Mouse (Mus musculus): ENCODE measurements around the gene Ttc19. TPM values are rescaled to one million over a fixed set of nuclear protein-coding genes. Genes with fewer than 3 reads are reported as not detected.
"Not testable (repeated sequence)": the region's sequence is repeated elsewhere in the genome, so short reads cannot be mapped to it uniquely, and the experiment has no call there.

Gene Ttc19
- polyA plus RNA-seq, 1 experiment from 2014 or later, result 36.2 TPM

DNA sequence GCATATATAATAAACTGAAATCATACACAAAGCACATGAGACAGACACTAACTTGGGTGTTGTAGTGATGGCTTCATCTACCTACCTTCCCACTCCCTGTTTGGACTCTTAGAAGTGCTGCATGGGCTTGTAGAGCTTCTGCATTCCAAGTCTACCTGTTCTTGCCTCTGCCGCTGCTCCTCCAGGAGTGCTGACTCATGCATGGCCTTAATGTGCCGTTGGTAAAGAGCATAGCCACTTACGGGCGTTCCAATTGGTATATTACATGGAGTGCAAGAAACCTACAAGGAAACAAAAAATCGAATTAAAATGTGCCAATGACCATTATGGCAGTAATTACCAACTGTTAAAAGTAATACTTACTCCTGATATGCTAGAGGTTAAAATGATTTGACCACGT lies 85.6 kb downstream of the Ttc19 start:
- Histone ChIP-seq H3K4me1 (replicated peaks; ENCODE audit: control insufficient read depth, insufficient read depth, low read length) (no peaks in the 10 kb centered on the region), H3K9ac (no peak overlapping the region), H3K36me3 (replicated peaks; ENCODE audit: control insufficient read depth, insufficient read depth) (peaks cover 63% of the 10 kb centered on the region), H3K9me3 (ENCODE audit: control insufficient read depth, low read length) (no peaks in the 10 kb centered on the region), H3K4me3 (replicated peaks; ENCODE audit: low read length) (no peak overlapping the region), H3K27me3 (ENCODE audit: control insufficient read depth, insufficient read depth, low read length) (no peaks in the 10 kb centered on the region), H3K4me2 (replicated peaks) (no peak overlapping the region), H3K27ac (no peak overlapping the region)
- WGBS, result 92% methylated on average over 6 of the region's 6 CpGs
- ATAC-seq (ENCODE audit: low FRiP score), result no peak
- DNase-seq (ENCODE audit: low spot score), result no peak

DNA sequence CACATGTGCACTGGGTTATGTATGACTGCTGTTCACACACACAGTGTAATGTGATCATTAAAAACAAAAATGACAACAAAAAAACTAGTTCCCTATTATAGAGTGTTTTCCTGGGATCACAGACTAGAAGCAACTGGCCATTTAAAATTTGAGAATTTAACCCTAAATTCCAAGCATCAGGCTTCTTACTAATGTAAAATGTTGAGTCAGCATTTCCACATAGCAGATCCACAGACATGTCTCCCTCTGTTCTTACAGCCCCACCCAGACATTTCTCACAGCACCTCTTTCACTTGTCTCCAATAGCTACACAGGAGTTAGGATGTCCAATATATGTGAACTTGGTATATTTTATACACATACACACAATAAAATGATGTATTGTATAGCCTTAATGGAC lies 88.7 kb downstream of the Ttc19 start:
- H3K4me3 ChIP-seq (replicated peaks; ENCODE audit: low read length), result no peak overlapping the region
- no peaks in the 10 kb centered on the region for H3K4me1 ChIP-seq (replicated peaks; ENCODE audit: control insufficient read depth, insufficient read depth, low read length)
- H3K9me3 ChIP-seq (ENCODE audit: control insufficient read depth, low read length), result no peaks in the 10 kb centered on the region
- DNase-seq (ENCODE audit: low spot score), result no peak
- no peak overlapping the region for H3K9ac ChIP-seq
- ATAC-seq (ENCODE audit: low FRiP score), result no peak
- no peak overlapping the region for H3K27ac ChIP-seq
- H3K4me2 ChIP-seq (replicated peaks), result no peak overlapping the region
- H3K36me3 ChIP-seq (replicated peaks; ENCODE audit: control insufficient read depth, insufficient read depth), result peaks cover 74% of the 10 kb centered on the region
- no peaks in the 10 kb centered on the region for H3K27me3 ChIP-seq (ENCODE audit: control insufficient read depth, insufficient read depth, low read length)

DNA sequence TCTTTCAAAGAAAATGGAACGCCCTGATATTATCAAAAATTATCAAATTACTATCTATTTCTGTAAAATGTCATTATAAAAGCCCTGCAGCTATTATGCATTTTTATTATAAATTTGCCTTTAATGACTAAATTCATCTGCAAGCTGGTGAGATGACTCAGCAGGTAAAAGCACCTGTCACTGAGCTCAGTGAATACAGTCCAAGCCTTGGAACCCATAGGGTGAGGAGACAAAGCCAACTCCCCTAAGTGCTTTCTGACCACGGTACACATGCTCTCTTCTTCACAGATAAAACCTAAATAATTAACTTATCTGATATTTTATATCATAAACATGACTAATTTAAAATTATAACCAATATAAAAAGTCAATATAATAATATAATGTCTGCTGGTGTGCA lies 90.5 kb downstream of the Ttc19 start:
- H3K4me3 ChIP-seq (replicated peaks; ENCODE audit: low read length), result no peak overlapping the region
- H3K36me3 ChIP-seq (replicated peaks; ENCODE audit: control insufficient read depth, insufficient read depth), result peaks cover 72% of the 10 kb centered on the region
- H3K4me1 ChIP-seq (replicated peaks; ENCODE audit: control insufficient read depth, insufficient read depth, low read length), result no peaks in the 10 kb centered on the region
- H3K9ac ChIP-seq, result no peak overlapping the region
- ATAC-seq (ENCODE audit: low FRiP score), result no peak
- H3K9me3 ChIP-seq (ENCODE audit: control insufficient read depth, low read length), result no peaks in the 10 kb centered on the region
- H3K4me2 ChIP-seq (replicated peaks), result no peak overlapping the region
- H3K27ac ChIP-seq, result no peak overlapping the region
- 92% methylated on average over 2 of the region's 2 CpGs for WGBS
- no peaks in the 10 kb centered on the region for H3K27me3 ChIP-seq (ENCODE audit: control insufficient read depth, insufficient read depth, low read length)
- DNase-seq (ENCODE audit: low spot score), result no peak

DNA sequence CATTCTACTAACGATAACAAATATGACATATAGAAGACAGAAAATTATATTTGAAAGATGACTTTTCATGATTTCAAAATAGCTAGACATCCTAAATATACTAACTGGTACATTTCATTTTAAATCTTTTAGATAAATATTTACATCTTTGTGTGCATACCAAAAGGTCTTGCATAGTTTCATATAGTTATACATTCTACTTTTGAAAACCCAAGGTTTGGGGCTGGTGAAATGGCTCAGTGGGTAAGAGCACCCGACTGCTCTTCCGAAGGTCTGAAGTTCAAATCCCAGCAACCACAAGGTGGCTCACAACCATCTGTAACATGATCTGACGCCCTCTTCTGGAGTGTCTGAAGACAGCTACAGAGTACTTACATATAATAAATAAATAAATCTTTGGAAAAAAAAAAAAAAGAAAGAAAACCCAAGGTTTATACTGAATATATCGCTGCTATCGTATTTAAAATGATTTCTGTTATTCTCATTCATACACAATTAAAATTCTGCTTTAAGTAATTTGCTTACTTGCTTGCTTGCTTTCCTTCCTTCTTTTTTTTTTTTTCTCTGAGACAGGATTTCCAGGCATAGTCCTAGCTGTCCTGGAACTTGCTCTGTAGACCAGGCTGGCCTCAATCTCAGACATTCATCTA lies 96.1 kb downstream of the Ttc19 start:
- 84% methylated on average over 6 of the region's 6 CpGs for WGBS
- H3K27ac ChIP-seq; H3K9ac ChIP-seq; H3K27me3 ChIP-seq (ENCODE audit: control insufficient read depth, insufficient read depth, low read length); DNase-seq (ENCODE audit: low spot score); ATAC-seq (ENCODE audit: low FRiP score); H3K4me3 ChIP-seq (replicated peaks; ENCODE audit: low read length); H3K4me2 ChIP-seq (replicated peaks); H3K4me1 ChIP-seq (replicated peaks; ENCODE audit: control insufficient read depth, insufficient read depth, low read length); H3K9me3 ChIP-seq (ENCODE audit: control insufficient read depth, low read length): not testable (repeated sequence)
- peaks cover 76% of the 10 kb centered on the region for H3K36me3 ChIP-seq (replicated peaks; ENCODE audit: control insufficient read depth, insufficient read depth)

Other genes starting within 250 kb of the Ttc19 start
- 5.7 and 5.8 TPM in 2 replicates for gene Adora2b, start 32.5 kb upstream of the Ttc19 start, polyA plus RNA-seq (2014; fragmentation: Nextera tagmentation; extraction: Ambion mirVana)
- 16.2 and 18.0 TPM in 2 replicates for gene Zswim7, start 98 bp upstream of the Ttc19 start, polyA plus RNA-seq (2014; fragmentation: Nextera tagmentation; extraction: Ambion mirVana)
- gene Pigl, start 177.0 kb downstream of the Ttc19 start, polyA plus RNA-seq (2014; fragmentation: Nextera tagmentation; extraction: Ambion mirVana), result 8.6 and 10.4 TPM in 2 replicates
- 189 and 202 TPM in 2 replicates for gene Ncor1, start 177.1 kb downstream of the Ttc19 start, polyA plus RNA-seq (2014; fragmentation: Nextera tagmentation; extraction: Ambion mirVana)

Data from hindbrain, embryonic 14.5 days (tissue).